Mouse (Mus musculus): Measurements from ENCODE around the gene Slc25a25.

DNA sequence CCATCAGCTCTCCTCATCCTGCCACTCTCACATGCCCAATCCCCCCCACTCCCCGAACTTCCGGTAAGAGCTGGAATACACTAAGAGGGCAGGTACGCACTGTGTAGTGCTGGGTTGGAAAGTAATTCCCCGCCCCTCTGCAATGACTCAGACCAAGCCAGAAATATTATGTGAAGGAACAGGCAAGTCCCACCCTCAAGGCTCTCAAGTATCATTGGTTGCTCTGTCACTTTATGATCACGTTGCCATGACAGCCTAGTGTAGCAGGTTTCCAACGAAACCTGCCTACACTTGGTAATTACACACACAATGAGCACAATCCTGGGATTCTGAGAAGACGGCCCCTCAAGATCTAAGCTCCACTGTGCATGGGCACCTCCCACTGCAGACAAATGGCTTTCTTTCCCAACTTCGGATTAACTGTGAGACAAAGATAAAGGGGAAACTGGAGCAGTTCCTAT lies 23.0 kb downstream of the Slc25a25 start:
- no peak for TF ChIP-seq CTCF (IDR thresholded peaks at IDR 0.05; ENCODE audit: low read depth)
- TF ChIP-seq EP300 (IDR thresholded peaks at IDR 0.05; ENCODE audit: low read depth) = no peak

All from liver, postnatal 0 days (tissue).